Mouse (Mus musculus): ENCODE results near the gene Ddx39b. TPM values are rescaled to one million over a fixed set of nuclear protein-coding genes. Genes with fewer than 3 reads are reported as not detected.

The Ddx39b gene
- polyA plus RNA-seq, 1 experiment from 2014 or later = 376 TPM

DNA sequence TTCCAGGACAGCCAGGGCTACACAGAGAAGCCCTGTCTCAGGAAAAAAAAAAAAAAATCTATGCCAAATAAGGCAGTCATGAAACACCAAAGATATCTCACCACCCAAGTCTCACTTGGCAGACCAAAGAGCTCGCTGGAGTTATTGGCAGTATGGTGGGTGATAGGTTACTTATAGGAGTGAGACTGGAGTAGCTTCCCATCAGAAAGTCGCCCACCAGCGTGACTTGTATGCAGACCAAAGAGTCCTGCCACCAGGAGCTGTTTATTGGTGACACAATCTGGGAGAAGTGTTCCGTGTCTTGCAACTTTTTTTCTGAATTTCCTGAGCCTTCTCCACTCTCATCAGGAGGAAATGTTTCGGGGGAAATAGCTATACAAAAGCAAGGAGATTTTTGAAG lies 1.8 kb upstream of the Ddx39b start:
- 80% methylated on average over 5 of the region's 5 CpGs for WGBS

DNA sequence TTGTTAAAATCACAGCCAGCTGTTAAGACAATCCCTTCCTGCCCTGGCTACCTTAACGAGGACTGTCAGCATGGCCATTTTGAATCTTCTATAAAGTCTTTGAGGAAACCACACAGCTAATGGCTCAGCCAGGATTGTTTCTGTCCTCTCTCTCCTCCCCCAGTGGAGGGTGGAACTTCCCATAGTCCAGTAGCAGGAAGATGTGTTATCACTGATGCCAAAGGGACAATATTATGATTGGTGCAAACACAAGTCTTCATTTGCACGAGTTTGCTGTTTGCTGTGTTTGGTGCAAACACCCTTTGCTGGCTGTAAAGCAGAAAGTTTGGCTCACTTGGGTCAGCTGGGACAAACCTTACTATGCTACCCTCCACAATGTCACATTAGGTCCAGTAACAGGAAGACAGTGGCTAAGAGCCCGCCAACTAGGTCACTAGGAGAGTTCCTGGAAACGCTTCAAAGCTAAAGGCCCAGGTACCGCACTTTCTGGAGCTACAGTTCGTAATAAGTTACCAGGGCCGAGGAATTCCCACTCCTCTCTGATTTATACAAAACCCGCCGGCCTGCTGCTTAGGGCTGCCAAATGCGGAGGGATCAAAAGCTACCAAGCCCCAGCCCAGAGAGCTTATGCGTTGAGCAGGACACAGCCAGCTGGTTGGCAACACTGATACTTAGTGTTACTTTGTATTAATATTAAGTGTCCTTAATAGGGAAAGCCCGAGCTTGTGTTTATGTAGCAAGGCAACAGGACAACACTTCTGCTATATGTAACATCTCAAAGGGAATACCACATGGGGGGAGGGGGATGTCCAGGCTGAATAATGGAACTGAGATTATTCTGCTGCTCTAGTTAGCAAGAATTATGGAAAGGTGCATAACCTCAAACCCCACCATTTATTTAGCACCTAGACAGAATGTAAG lies 902 bp upstream of the Ddx39b start:
- peaks cover 33% of the 10 kb centered on the region for H3K4me1 ChIP-seq (ENCODE audit: control insufficient read depth, insufficient read depth, low read length)

More for the DNA sequence above, 1.8 kb upstream of the Ddx39b start:
- no peaks in the 10 kb centered on the region for H3K27me3 ChIP-seq (replicated peaks; ENCODE audit: control insufficient read depth, insufficient read depth, low read length)
- ATAC-seq = no peak
- no peak overlapping the region for H3K4me3 ChIP-seq (ENCODE audit: low read length)
- no peak overlapping the region for H3K27ac ChIP-seq (ENCODE audit: low read length)
- no peaks in the 10 kb centered on the region for H3K9me3 ChIP-seq (ENCODE audit: control insufficient read depth, low read length)
- peaks cover 24% of the 10 kb centered on the region for H3K4me1 ChIP-seq (ENCODE audit: control insufficient read depth, insufficient read depth, low read length)
- H3K36me3 ChIP-seq (ENCODE audit: control insufficient read depth, insufficient read depth, low read length) = peaks cover 10% of the 10 kb centered on the region
- no peak overlapping the region for H3K9ac ChIP-seq (ENCODE audit: low read depth, low read length)
- H3K4me2 ChIP-seq (ENCODE audit: low read depth, low read length) = no peak overlapping the region

DNA sequence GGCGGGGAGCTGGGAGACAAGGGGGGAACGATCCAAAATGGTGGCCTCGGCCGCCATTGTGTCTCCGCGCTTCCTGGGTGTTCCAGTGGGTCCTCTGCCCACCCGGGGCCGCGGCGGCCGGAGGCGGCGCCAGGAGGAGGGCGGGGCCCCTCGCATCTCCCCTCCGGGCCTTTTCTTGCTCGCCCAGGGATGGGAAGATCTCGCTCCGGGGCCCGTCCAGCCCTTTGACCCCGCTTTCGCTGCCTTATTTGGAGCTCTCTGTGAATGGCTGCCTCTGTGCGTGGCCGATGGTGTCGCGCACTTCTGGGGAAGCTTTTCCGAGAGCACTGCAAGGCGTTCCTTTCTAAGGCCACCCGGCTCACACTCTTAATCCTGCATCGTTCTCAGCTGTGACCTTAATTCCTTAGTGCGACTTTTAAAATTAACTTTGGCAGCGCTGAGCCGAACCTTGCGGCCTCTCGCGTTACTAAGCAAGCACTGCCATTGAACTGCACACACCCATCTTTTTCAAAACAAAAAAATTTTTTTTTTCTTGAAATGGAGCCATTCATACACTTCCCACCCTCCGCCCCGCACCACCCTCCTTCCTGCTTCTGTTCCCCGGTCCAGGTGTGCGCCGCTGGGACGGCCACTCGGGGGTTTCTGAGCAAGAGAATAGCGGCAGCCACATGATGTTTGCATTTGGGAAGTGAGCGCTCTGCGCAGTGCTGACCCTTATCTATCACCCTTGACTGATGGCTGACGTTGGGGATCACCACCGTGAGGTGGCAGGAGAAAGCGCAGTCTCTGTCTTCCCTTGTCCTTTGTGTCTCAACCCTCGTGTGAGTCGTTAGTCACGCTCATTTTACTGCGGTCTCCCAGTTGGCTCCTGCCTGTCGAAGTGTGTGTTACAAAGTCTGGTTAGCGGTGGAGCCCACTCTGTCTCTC lies 732 bp downstream of the Ddx39b start:
- WGBS = under 1% methylated on average over 55 of the region's 55 CpGs

More for the DNA sequence above, 902 bp upstream of the Ddx39b start:
- Histone ChIP-seq H3K4me3 (ENCODE audit: low read length) (peak overlapping the region; percentile 83), H3K9me3 (ENCODE audit: control insufficient read depth, low read length) (no peaks in the 10 kb centered on the region), H3K36me3 (ENCODE audit: control insufficient read depth, insufficient read depth, low read length) (peaks cover 17% of the 10 kb centered on the region), H3K9ac (ENCODE audit: low read depth, low read length) (peak overlapping the region; percentile 72), H3K27ac (ENCODE audit: low read length) (peak overlapping the region; percentile 99), H3K27me3 (replicated peaks; ENCODE audit: control insufficient read depth, insufficient read depth, low read length) (no peaks in the 10 kb centered on the region), H3K4me2 (ENCODE audit: low read depth, low read length) (peak overlapping the region; percentile 60)
- no peak for ATAC-seq
- WGBS = 25% methylated on average over 12 of the region's 12 CpGs

DNA sequence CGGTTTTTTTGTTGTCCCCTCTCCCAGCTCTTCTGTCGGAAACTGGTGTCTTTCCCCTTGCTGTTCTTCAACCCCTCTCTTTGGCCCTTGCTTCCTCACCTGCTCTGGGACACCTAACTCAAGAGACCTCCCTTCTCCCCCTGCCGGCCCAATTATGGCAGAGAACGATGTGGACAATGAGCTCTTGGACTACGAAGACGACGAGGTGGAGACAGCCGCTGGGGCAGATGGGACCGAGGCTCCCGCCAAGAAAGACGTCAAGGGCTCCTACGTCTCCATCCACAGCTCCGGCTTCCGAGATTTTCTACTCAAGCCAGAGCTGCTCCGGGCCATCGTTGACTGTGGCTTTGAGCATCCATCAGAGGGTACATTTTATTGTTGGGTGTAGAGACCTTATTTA lies 1.5 kb downstream of the Ddx39b start:
- 1% methylated on average over 16 of the region's 16 CpGs for whole genome bisulfite sequencing
- H3K27ac ChIP-seq (ENCODE audit: low read length) = peak overlapping the region; percentile 99
- H3K9ac ChIP-seq (ENCODE audit: low read depth, low read length) = peak overlapping the region; percentile 99
- peak overlapping the region; percentile 83 for H3K4me3 ChIP-seq (ENCODE audit: low read length)
- peaks cover 51% of the 10 kb centered on the region for H3K4me1 ChIP-seq (ENCODE audit: control insufficient read depth, insufficient read depth, low read length)
- H3K4me2 ChIP-seq (ENCODE audit: low read depth, low read length) = peak overlapping the region; percentile 93
- H3K36me3 ChIP-seq (ENCODE audit: control insufficient read depth, insufficient read depth, low read length) = peaks cover 40% of the 10 kb centered on the region
- ATAC-seq = no peak
- no peaks in the 10 kb centered on the region for H3K27me3 ChIP-seq (replicated peaks; ENCODE audit: control insufficient read depth, insufficient read depth, low read length)
- H3K9me3 ChIP-seq (ENCODE audit: control insufficient read depth, low read length) = no peaks in the 10 kb centered on the region

More for the DNA sequence above, 732 bp downstream of the Ddx39b start:
- peak overlapping the region; percentile 99 for H3K9ac ChIP-seq (ENCODE audit: low read depth, low read length)
- H3K9me3 ChIP-seq (ENCODE audit: control insufficient read depth, low read length) = no peaks in the 10 kb centered on the region
- peaks cover 34% of the 10 kb centered on the region for H3K36me3 ChIP-seq (ENCODE audit: control insufficient read depth, insufficient read depth, low read length)
- H3K4me1 ChIP-seq (ENCODE audit: control insufficient read depth, insufficient read depth, low read length) = peaks cover 45% of the 10 kb centered on the region
- H3K27ac ChIP-seq (ENCODE audit: low read length) = peak overlapping the region; percentile 99
- peak overlapping the region; percentile 93 for H3K4me2 ChIP-seq (ENCODE audit: low read depth, low read length)
- H3K4me3 ChIP-seq (ENCODE audit: low read length) = peak overlapping the region; percentile 83
- peak; percentile 53 for ATAC-seq
- no peaks in the 10 kb centered on the region for H3K27me3 ChIP-seq (replicated peaks; ENCODE audit: control insufficient read depth, insufficient read depth, low read length)

DNA sequence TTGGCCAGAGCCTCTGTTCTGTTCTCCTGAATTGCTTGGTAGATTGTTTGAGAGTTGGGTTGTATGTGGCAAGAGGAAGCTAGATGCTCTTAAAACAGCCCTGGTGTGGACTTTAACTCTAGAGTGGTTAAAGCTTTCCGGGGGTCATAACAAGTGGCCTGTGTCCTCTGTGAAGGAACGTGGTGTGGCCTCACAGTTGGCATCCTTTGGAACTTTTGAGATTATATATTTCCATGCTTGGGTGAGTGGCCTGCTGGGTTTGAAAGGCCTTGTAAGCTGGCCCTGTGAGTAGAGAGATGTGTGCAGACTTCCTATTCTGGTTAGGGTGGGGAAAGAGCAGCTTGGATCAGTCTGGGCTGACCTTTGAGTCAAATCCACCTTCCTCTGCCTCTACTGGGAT lies 3.5 kb downstream of the Ddx39b start:
- 82% methylated on average over 2 of the region's 2 CpGs for WGBS
- no peaks in the 10 kb centered on the region for H3K9me3 ChIP-seq (ENCODE audit: control insufficient read depth, low read length)
- H3K4me2 ChIP-seq (ENCODE audit: low read depth, low read length) = peak overlapping the region; percentile 93
- no peaks in the 10 kb centered on the region for H3K27me3 ChIP-seq (replicated peaks; ENCODE audit: control insufficient read depth, insufficient read depth, low read length)
- peaks cover 51% of the 10 kb centered on the region for H3K4me1 ChIP-seq (ENCODE audit: control insufficient read depth, insufficient read depth, low read length)
- peak overlapping the region; percentile 4; the same call in 1 of the 2 replicates for H3K4me3 ChIP-seq (ENCODE audit: low read length)
- peak overlapping the region; percentile 99; the same call in 1 of the 2 replicates for H3K9ac ChIP-seq (ENCODE audit: low read depth, low read length)
- peaks cover 55% of the 10 kb centered on the region for H3K36me3 ChIP-seq (ENCODE audit: control insufficient read depth, insufficient read depth, low read length)
- peak overlapping the region; percentile 31; the same call in 1 of the 2 replicates for H3K27ac ChIP-seq (ENCODE audit: low read length)
- ATAC-seq = no peak

DNA sequence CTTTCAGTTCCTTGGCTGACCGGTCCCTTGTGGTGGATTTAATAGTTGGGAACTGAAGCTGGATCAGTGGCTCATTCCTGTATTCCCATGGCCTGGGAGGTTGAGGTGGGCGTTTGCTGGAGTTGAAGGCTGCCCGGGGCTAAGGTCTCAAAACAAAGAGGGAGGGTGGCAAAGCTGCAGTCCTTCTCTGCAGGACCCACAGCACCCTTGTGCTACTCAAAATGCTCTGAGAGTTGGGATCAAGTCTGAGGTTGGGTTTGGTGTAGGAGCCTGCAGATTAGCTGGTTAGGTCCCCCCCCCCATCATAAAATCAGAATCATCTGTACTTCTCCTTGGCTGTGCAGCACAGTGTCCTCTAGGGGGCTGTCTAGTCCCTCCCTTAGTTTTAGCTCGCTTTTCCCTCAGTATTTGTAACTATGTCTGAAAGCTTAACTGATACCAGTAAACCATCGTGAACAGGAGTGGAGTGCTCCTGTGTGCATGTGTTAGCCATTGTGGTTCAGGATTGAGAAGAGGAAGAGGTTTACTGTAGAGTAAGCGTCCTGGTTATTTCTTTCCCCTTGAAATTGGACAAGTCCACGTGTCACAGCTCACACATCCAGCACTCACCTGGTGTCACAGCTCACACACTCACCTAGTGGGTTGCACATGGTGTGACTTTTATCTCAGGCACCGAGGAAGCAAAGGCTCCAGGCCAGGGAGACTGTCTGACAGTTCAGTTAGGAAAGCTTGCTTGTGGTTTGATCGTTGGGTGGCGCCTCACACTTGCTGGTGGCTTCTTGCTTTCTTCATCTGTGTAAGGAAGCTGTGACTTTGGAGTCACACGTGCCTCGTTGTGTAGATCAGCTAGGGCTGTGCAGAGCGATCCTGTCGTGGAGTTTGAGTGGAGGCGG lies 4.4 kb downstream of the Ddx39b start:
- Histone ChIP-seq H3K27me3 (replicated peaks; ENCODE audit: control insufficient read depth, insufficient read depth, low read length) (no peaks in the 10 kb centered on the region), H3K27ac (ENCODE audit: low read length) (no peak overlapping the region), H3K9ac (ENCODE audit: low read depth, low read length) (no peak overlapping the region), H3K4me3 (ENCODE audit: low read length) (no peak overlapping the region), H3K4me1 (ENCODE audit: control insufficient read depth, insufficient read depth, low read length) (peaks cover 45% of the 10 kb centered on the region), H3K4me2 (ENCODE audit: low read depth, low read length) (peak overlapping the region; percentile 17; the same call in 1 of the 2 replicates), H3K36me3 (ENCODE audit: control insufficient read depth, insufficient read depth, low read length) (peaks cover 62% of the 10 kb centered on the region), H3K9me3 (ENCODE audit: control insufficient read depth, low read length) (no peaks in the 10 kb centered on the region)
- WGBS = 76% methylated on average over 15 of the region's 15 CpGs
- ATAC-seq = no peak

DNA sequence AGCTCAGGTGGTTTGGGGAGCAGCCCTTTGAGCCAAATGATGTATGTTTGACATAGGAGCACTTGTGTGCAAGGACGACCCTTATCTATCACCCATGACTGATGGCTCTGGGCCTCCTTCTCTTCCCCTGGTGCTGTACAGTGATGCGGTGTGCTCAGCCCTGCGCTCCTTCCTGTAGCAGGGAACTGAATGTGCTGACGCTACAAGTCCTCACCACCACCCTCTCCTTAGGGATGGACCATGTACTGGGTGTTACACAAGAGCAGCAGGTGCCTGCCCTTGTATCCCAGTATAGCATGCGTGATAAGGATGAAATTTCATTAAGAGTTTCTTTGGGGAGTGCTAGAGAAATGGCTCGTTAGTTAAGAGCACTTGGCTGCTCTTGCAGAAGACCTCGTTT lies 5.6 kb downstream of the Ddx39b start:
- Histone ChIP-seq H3K4me3 (ENCODE audit: low read length) (no peak overlapping the region), H3K4me1 (ENCODE audit: control insufficient read depth, insufficient read depth, low read length) (peaks cover 44% of the 10 kb centered on the region), H3K36me3 (ENCODE audit: control insufficient read depth, insufficient read depth, low read length) (peaks cover 67% of the 10 kb centered on the region), H3K9ac (ENCODE audit: low read depth, low read length) (no peak overlapping the region), H3K4me2 (ENCODE audit: low read depth, low read length) (no peak overlapping the region), H3K9me3 (ENCODE audit: control insufficient read depth, low read length) (no peaks in the 10 kb centered on the region), H3K27ac (ENCODE audit: low read length) (no peak overlapping the region), H3K27me3 (replicated peaks; ENCODE audit: control insufficient read depth, insufficient read depth, low read length) (no peaks in the 10 kb centered on the region)
- WGBS = 80% methylated on average over 7 of the region's 7 CpGs
- peak; percentile 38; the same call in 1 of the 2 replicates for ATAC-seq

DNA sequence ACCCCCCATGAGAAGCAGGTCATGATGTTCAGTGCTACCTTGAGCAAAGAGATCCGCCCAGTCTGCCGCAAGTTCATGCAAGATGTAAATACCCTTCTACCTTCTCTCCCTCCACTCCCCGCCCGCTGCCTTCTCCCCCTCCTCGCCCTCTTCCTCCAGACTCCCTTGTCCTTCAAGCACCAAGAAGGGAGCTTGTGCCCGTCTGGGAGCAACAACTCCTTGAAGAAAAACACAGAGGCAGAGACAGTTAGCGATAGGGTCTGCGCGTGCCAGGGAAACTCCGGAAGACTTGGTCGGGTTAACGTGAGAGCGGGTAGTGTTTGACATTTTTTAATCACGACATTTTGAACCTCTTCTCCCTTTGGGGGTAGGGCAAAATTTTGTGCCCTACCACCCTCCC lies 7.4 kb downstream of the Ddx39b start:
- Histone ChIP-seq H3K4me1 (ENCODE audit: control insufficient read depth, insufficient read depth, low read length) (peaks cover 33% of the 10 kb centered on the region), H3K27me3 (replicated peaks; ENCODE audit: control insufficient read depth, insufficient read depth, low read length) (no peaks in the 10 kb centered on the region), H3K27ac (ENCODE audit: low read length) (no peak overlapping the region), H3K9ac (ENCODE audit: low read depth, low read length) (no peak overlapping the region), H3K4me2 (ENCODE audit: low read depth, low read length) (no peak overlapping the region), H3K4me3 (ENCODE audit: low read length) (no peak overlapping the region), H3K9me3 (ENCODE audit: control insufficient read depth, low read length) (no peaks in the 10 kb centered on the region), H3K36me3 (ENCODE audit: control insufficient read depth, insufficient read depth, low read length) (peaks cover 73% of the 10 kb centered on the region)
- WGBS = 84% methylated on average over 14 of the region's 14 CpGs
- no peak for ATAC-seq

Data from intestine, embryonic 16.5 days (tissue).